Mouse (Mus musculus) cortical plate, adult 2 months (tissue): Measurements from ENCODE around the gene Ss18l2.

Experiments used
- CTCF ChIP-seq: fragments of 200-500 bp; IDR thresholded peaks from 2 replicates; pipeline ENCODE4 v1.5.1; 2011; ENCODE audit warnings: mild to moderate bottlenecking, control low read depth, low read length; ENCODE audit not compliant: insufficient read depth; ENCODE audit errors: extremely low read depth
- POLR2A ChIP-seq: fragments of 200-500 bp; IDR thresholded peaks from 2 replicates; pipeline ENCODE4 v1.6.1; 2011; ENCODE audit warnings: mild to moderate bottlenecking, low read length, control low read depth; ENCODE audit not compliant: insufficient read depth; ENCODE audit errors: extremely low read depth

DNA sequence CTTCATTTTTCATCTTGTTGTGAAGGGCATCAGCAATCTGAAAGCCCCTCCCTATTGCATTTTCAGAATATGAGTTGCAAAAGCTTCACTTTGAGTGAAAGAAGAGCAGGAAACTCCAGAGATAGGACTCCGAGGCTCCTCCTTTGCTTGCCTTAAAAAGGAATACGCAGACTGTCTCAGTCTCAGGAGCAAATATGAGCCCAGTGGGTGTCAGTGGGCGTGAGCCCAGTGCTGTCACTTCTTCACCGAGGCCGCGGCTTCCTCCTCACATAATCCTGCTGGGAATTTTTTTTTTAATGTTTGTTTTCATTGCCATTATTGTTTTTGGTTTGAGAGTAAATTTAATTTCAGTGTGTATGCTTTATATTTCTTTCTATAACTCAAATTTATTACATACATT is 30.4 kb downstream of the Ss18l2 start:
- TF ChIP-seq CTCF: no peak
- no peak for TF ChIP-seq POLR2A
